Mouse (Mus musculus): Measurements from ENCODE around the gene Rbms1. TPM values are rescaled to one million over a fixed set of nuclear protein-coding genes. Genes with fewer than 3 reads are reported as not detected.

Rbms1 gene
- polyA plus RNA-seq, 1 experiment from 2014 or later = 170 TPM

GRCm38 (mm10) chr2:60795861-60796260 is 167.1 kb downstream of the Rbms1 start:
- Histone ChIP-seq H3K27ac (no peak overlapping the region), H3K4me3 (ENCODE audit: inconsistent target) (no peak overlapping the region), H3K36me3 (ENCODE audit: inconsistent target) (peaks cover 55% of the 10 kb centered on the region), H3K79me2 (ENCODE audit: inconsistent target) (peaks cover 80% of the 10 kb centered on the region)
- 93% methylated on average over 9 of the region's 9 CpGs for WGBS (ENCODE audit: missing documents)

- peaks cover 78% of the 10 kb centered on the region; the same call in 1 of the 2 replicates for H3K79me2 ChIP-seq (ENCODE audit: inconsistent target)
- no peak overlapping the region for H3K4me3 ChIP-seq (ENCODE audit: inconsistent target)
- H3K27ac ChIP-seq = no peak overlapping the region
- peaks cover 76% of the 10 kb centered on the region for H3K36me3 ChIP-seq (ENCODE audit: inconsistent target)
- WGBS (ENCODE audit: missing documents) = 92% methylated on average over 3 of the region's 4 CpGs
These were observed 170.5 kb downstream of the Rbms1 start for GRCm38 (mm10) chr2:60792506-60792905.

GRCm38 (mm10) chr2:60789126-60789525 is 173.9 kb downstream of the Rbms1 start:
- Histone ChIP-seq H3K79me2 (ENCODE audit: inconsistent target) (peaks cover 80% of the 10 kb centered on the region; the same call in 1 of the 2 replicates), H3K27ac (no peak overlapping the region), H3K36me3 (ENCODE audit: inconsistent target) (peaks cover 71% of the 10 kb centered on the region), H3K4me3 (ENCODE audit: inconsistent target) (no peak overlapping the region)
- 100% methylated on average over 2 of the region's 3 CpGs for WGBS (ENCODE audit: missing documents)

GRCm38 (mm10) chr2:60788173-60788908 is 174.7 kb downstream of the Rbms1 start:
- no peak overlapping the region for H3K4me3 ChIP-seq (ENCODE audit: inconsistent target)
- no peak overlapping the region for H3K27ac ChIP-seq
- 97% methylated on average over 6 of the region's 6 CpGs for WGBS (ENCODE audit: missing documents)
- H3K36me3 ChIP-seq (ENCODE audit: inconsistent target) = peaks cover 64% of the 10 kb centered on the region
- peaks cover 80% of the 10 kb centered on the region; the same call in 1 of the 2 replicates for H3K79me2 ChIP-seq (ENCODE audit: inconsistent target)

GRCm38 (mm10) chr2:60787088-60787487 is 175.9 kb downstream of the Rbms1 start:
- WGBS (ENCODE audit: missing documents) = 91% methylated on average over 5 of the region's 5 CpGs
- Histone ChIP-seq H3K36me3 (ENCODE audit: inconsistent target) (peaks cover 56% of the 10 kb centered on the region; the same call in 1 of the 2 replicates), H3K79me2 (ENCODE audit: inconsistent target) (peaks cover 90% of the 10 kb centered on the region; the same call in 1 of the 2 replicates), H3K4me3 (ENCODE audit: inconsistent target) (no peak overlapping the region), H3K27ac (no peak overlapping the region)

GRCm38 (mm10) chr2:60786289-60786688 is 176.7 kb downstream of the Rbms1 start:
- 98% methylated on average over 10 of the region's 10 CpGs for WGBS (ENCODE audit: missing documents)
- H3K36me3 ChIP-seq (ENCODE audit: inconsistent target) = peaks cover 57% of the 10 kb centered on the region

GRCm38 (mm10) chr2:60774501-60774900 is 188.5 kb downstream of the Rbms1 start:
- peaks cover 42% of the 10 kb centered on the region; the same call in 1 of the 2 replicates for H3K79me2 ChIP-seq (ENCODE audit: inconsistent target)
- H3K36me3 ChIP-seq (ENCODE audit: inconsistent target) = peaks cover 89% of the 10 kb centered on the region
- H3K27ac ChIP-seq = no peak overlapping the region
- no peak overlapping the region for H3K4me3 ChIP-seq (ENCODE audit: inconsistent target)
- 9% methylated on average over 2 of the region's 3 CpGs for WGBS (ENCODE audit: missing documents)

More at GRCm38 (mm10) chr2:60786289-60786688, 176.7 kb downstream of the Rbms1 start:
- Histone ChIP-seq H3K79me2 (ENCODE audit: inconsistent target) (peaks cover 92% of the 10 kb centered on the region; the same call in 1 of the 2 replicates), H3K4me3 (ENCODE audit: inconsistent target) (no peak overlapping the region), H3K27ac (no peak overlapping the region)

GRCm38 (mm10) chr2:60773592-60773991 is 189.4 kb downstream of the Rbms1 start:
- H3K79me2 ChIP-seq (ENCODE audit: inconsistent target) = peaks cover 42% of the 10 kb centered on the region; the same call in 1 of the 2 replicates
- WGBS (ENCODE audit: missing documents) = 90% methylated on average over 5 of the region's 5 CpGs
- H3K36me3 ChIP-seq (ENCODE audit: inconsistent target) = peaks cover 89% of the 10 kb centered on the region
- H3K27ac ChIP-seq = no peak overlapping the region
- no peak overlapping the region for H3K4me3 ChIP-seq (ENCODE audit: inconsistent target)

GRCm38 (mm10) chr2:60766420-60766819 is 196.6 kb downstream of the Rbms1 start:
- 98% methylated on average over 8 of the region's 8 CpGs for WGBS (ENCODE audit: missing documents)
- Histone ChIP-seq H3K36me3 (ENCODE audit: inconsistent target) (peaks cover 97% of the 10 kb centered on the region), H3K27ac (no peak overlapping the region), H3K4me3 (ENCODE audit: inconsistent target) (no peak overlapping the region), H3K79me2 (ENCODE audit: inconsistent target) (peaks cover 20% of the 10 kb centered on the region; the same call in 1 of the 2 replicates)

- Histone ChIP-seq H3K4me3 (ENCODE audit: inconsistent target) (no peak overlapping the region), H3K79me2 (ENCODE audit: inconsistent target) (no peaks in the 10 kb centered on the region), H3K36me3 (ENCODE audit: inconsistent target) (peaks cover 71% of the 10 kb centered on the region), H3K27ac (no peak overlapping the region)
- 94% methylated on average over 9 of the region's 9 CpGs for WGBS (ENCODE audit: missing documents)
These were observed 206.8 kb downstream of the Rbms1 start for GRCm38 (mm10) chr2:60756218-60756617.

- H3K79me2 ChIP-seq (ENCODE audit: inconsistent target) = no peaks in the 10 kb centered on the region
- no peak overlapping the region for H3K4me3 ChIP-seq (ENCODE audit: inconsistent target)
- H3K27ac ChIP-seq = no peak overlapping the region
- WGBS (ENCODE audit: missing documents) = 92% methylated on average over 7 of the region's 7 CpGs
- peaks cover 72% of the 10 kb centered on the region for H3K36me3 ChIP-seq (ENCODE audit: inconsistent target)
These were observed 207.9 kb downstream of the Rbms1 start for GRCm38 (mm10) chr2:60755101-60755500.

GRCm38 (mm10) chr2:60751274-60751673 is 211.7 kb downstream of the Rbms1 start:
- Histone ChIP-seq H3K27ac (no peak overlapping the region), H3K79me2 (ENCODE audit: inconsistent target) (no peaks in the 10 kb centered on the region), H3K4me3 (ENCODE audit: inconsistent target) (no peak overlapping the region), H3K36me3 (ENCODE audit: inconsistent target) (peaks cover 48% of the 10 kb centered on the region)
- WGBS (ENCODE audit: missing documents) = 100% methylated on average over 9 of the region's 9 CpGs

GRCm38 (mm10) chr2:60750591-60750990 is 212.4 kb downstream of the Rbms1 start:
- H3K79me2 ChIP-seq (ENCODE audit: inconsistent target) = no peaks in the 10 kb centered on the region
- no peak overlapping the region for H3K27ac ChIP-seq
- H3K36me3 ChIP-seq (ENCODE audit: inconsistent target) = peaks cover 41% of the 10 kb centered on the region
- WGBS (ENCODE audit: missing documents) = 89% methylated on average over 3 of the region's 3 CpGs
- H3K4me3 ChIP-seq (ENCODE audit: inconsistent target) = no peak overlapping the region

- H3K79me2 ChIP-seq (ENCODE audit: inconsistent target) = no peaks in the 10 kb centered on the region
- no peak overlapping the region for H3K27ac ChIP-seq
- WGBS (ENCODE audit: missing documents) = 93% methylated on average over 1 of the region's 1 CpGs
- H3K4me3 ChIP-seq (ENCODE audit: inconsistent target) = no peak overlapping the region
- H3K36me3 ChIP-seq (ENCODE audit: inconsistent target) = peaks cover 24% of the 10 kb centered on the region
These were observed 214.4 kb downstream of the Rbms1 start for GRCm38 (mm10) chr2:60748585-60748984.

GRCm38 (mm10) chr2:60747590-60747989 is 215.4 kb downstream of the Rbms1 start:
- no peak overlapping the region for H3K4me3 ChIP-seq (ENCODE audit: inconsistent target)
- H3K79me2 ChIP-seq (ENCODE audit: inconsistent target) = no peaks in the 10 kb centered on the region
- 80% methylated on average over 3 of the region's 3 CpGs for WGBS (ENCODE audit: missing documents)
- peaks cover 15% of the 10 kb centered on the region for H3K36me3 ChIP-seq (ENCODE audit: inconsistent target)
- no peak overlapping the region for H3K27ac ChIP-seq

All from macrophage (primary cell).